Mouse (Mus musculus) bone marrow, adult 2 months (tissue): ENCODE data around the gene Zfp846.

Experiments used
- CTCF ChIP-seq: fragments of 200-500 bp; IDR thresholded peaks from 2 replicates; pipeline ENCODE4 v1.5.1; 2011; ENCODE audit warnings: low read length, control low read depth; ENCODE audit not compliant: control insufficient read depth, insufficient read depth
- POLR2A ChIP-seq: fragments of 200-500 bp; IDR thresholded peaks from 2 replicates; pipeline ENCODE4 v1.6.1; 2011; ENCODE audit warnings: low read depth, mild to moderate bottlenecking, control low read depth, low read length, borderline replicate concordance; ENCODE audit not compliant: control insufficient read depth

- TF ChIP-seq CTCF = no peak
- no peak for TF ChIP-seq POLR2A
These were observed 4.5 kb upstream of the Zfp846 start for GRCm38 (mm10) chr9:20576591-20576990.
